Mouse (Mus musculus): Measurements from ENCODE around the gene Ctnnbip1.

The Ctnnbip1 gene

DNA sequence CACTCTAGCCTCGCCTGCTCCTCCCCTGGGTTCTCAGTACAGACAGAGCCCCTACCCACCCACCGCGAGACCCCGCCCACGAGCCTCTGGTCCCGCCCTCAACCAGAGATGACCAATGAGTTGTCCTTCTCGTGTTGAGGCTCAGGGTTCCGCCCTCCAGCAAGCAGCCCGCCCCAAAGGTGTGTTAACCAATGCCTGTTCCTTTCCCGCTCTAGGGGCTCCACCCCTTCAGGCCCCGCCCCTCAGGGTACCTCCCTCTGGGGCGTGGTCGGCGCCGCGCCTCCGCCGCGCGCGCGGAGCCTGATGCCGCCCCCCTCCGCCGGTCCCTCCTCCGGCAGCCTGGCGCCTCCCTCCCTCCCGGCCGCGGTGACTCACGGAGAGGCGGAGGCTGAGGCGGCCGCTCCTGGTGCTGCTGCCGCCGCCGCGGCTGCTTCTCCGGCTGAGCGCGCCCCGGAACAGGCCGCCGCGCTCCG lies at the start of gene Ctnnbip1:
Gene Ctnnbip1, plus strand, starts transcription at position 369 of the 473 bp plus-strand sequence.
- DNase-seq (ENCODE audit: low read depth, low spot score) = peak; percentile 99

DNA sequence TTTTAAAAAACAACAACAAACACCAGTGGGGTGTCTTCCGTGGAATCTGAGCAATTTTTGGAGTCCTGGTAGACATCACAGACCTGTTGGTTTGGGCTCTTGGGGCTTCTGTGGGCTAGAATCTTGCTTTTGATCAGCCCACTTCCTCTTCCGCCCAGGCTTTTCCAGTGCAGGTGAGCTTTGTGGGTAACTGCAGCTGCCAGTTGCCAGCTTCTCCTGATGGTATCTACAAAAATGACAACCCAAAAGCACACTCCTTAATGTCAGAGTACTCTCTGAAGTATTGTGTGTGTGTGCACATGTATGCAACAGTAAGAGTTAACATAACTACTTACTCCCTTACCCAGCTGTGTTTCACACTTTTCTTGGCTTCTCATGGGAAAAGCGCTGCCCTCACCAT lies 48.5 kb upstream of the Ctnnbip1 start:
- DNase-seq (ENCODE audit: low read depth, low spot score) = no peak

DNA sequence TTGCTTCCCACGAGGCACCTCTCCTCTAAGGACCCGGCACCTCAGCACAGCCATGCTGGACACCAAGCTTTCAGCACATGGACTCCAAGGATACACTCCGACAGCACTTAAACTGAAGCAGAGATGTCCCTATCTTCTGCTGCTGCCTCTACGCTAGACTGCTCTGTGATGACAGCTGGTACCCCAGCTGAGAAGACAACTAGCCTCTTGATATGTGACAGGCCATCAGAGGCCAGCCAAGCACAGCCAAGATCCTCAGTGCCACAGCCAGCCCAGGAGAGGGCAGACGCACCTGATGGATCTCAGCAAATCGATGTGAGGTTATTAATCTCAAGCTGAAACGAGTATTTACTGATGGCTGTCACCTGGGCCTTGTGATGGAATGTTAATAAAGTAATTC lies 42.9 kb upstream of the Ctnnbip1 start:
- DNase-seq (ENCODE audit: low read depth, low spot score) = no peak

DNA sequence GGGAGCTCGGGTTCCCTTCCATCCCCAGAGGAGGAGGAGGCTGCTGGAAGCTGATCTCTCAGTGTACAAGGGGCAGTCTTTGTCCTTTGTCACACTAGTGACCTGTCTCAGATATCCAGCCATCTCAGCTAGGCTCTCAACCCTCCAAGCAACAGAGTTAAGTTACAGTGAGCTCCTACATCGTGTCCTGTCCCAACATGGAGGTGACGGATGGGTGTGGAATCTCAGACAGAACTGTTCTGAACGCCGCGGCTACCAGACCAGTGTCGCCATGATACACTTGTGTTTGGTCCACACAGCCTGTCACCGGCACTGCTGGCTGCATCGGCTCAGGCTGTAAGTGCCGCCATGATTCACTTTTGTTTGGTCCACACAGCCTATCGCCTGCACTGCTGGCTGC lies 41.0 kb upstream of the Ctnnbip1 start, which contains the start of gene Tmem274:
Gene Tmem274, plus strand, starts transcription at position 301 of the 400 bp plus-strand sequence.
- no peak for DNase-seq (ENCODE audit: low read depth, low spot score)

DNA sequence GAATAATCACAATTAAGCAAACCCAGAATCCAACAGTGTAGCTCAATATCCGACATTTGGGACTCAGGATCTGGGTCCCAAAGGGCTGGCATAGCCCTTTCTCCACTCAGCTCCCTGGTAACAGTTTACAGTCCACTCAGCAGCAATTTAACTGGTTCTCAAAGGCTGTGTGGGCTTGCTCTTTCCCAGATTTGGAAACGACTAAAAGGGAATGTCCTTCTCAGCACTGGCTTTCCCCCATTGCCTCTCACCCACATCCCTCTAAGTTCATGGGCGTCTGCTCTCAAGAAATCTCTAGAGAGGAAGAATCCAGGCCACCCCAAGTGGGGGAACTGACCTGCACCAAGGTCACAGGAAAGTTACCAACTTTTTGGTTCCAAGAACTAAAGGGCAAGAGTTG lies 33.5 kb upstream of the Ctnnbip1 start:
- no peak for DNase-seq (ENCODE audit: low read depth, low spot score)

DNA sequence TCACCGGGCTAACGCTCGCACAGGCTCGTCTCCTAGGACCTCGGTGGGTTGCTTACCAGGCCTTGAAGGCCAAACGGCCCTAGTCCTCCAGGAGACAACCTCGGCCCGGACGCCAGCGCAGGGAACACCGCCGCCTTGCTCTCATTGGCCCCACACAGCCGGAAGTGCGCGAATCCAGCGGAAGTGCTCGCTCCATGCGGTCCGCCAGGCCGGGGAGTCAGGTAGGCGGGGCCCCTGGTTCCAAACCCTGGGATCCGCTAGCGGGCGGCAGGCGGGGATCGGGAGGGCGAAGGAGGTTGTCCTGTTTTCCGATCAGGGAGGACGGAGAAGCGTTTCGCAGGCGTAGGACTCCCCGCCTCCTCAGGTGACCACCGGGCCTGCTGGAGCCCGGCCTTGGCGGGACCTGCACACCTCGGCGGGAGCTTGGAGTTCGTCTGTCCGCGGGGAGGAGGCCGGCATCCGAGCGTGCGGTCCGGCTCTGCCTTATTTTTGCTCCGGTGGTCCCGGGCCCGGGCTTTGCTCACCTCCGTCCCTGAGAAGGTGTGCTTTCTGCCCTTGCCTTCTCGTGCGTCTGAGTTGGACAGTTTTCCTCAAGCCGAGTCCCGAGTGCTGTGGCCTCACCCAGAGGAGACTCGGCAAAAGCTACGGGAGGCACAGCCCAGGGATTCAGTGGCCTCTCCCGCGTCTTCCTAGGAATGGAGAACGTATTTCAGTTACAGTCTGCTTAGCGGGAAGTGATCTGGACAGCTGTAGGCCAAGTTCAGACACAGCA lies 32.8 kb upstream of the Ctnnbip1 start, which contains the start of the genes Nmnat1 and Lzic:
Gene Nmnat1, minus strand, starts transcription at position 150 of the 772 bp plus-strand sequence.
Gene Lzic, plus strand, starts transcription at position 177 of the 772 bp plus-strand sequence.
- DNase-seq (ENCODE audit: low read depth, low spot score) = peak; percentile 98

DNA sequence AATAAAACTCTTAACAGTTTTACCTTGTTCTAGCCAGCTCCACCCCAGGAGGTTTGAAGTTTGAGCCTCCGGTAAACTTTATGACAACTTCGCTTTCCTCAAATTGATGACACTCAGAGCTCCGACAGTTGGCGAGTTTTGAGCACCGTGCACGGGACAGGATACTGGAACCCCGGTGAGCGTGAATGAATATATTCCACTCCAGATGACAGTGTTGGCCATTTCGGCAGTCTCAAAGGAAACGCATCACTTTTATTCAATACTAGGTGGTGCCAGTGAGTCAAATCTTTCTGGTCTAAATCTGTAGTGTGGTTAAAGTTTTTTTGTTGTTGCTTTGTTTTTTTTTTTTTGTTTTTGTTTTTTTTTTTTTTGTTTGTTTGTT lies 32.2 kb upstream of the Ctnnbip1 start:
- peak; percentile 36 for DNase-seq (ENCODE audit: low read depth, low spot score)

DNA sequence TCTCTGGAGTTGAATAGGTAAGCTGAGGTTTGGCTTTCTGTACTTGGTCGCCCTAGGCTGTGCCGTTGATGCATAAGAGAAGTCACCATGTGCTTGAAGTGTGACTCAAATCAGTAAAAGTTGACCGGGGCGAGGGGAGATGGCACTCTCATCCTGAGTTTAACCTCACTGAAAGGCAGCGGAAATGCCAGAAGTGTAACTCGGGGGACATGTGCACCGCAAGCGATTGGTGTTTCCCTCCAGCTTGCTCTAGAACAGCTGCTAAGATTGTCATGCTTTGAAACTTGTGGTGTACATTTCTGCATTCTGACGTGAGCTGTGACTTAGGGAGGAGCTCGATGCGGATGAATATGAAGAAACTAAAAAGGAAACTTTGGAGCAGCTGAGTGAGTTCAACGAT lies 30.3 kb upstream of the Ctnnbip1 start:
- no peak for DNase-seq (ENCODE audit: low read depth, low spot score)

DNA sequence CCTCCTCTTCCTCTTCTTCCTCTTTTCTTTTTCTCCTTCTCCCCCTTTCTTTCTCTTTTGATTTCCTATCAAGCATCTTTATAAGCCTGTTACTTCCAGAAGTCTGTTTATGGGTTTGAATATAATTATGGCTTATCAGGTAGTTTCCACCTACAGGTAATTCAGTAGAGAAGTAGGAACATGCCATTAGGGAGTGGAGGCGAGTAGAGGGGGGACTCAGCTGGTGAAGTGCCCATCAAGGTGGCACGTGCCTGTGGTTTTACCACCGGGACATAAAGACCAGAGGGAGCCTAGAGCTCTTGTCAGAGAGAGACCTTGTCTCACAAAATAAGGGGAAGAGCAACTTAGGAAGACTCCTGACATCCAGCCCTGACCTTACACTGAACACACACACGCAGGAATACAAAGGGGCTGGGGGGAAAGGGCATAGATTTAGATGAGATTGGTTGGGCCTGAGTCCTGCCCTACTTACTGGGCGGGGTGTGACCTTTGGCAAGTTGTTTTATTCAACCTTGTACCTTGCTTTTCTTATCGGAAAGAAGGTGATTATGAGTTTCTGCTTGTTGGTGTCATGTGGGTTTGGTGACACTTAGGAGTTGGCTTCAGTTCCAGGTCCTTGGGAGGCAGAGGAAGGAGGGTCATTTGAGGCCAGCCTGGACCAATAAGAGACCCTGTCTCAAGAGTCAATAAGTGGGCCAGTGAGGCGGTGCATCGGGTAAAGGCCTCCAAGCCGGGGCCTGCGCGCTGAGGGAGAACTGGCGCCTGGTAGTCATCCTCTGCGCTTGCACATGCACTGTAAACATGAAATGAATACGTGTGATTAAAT lies 28.4 kb upstream of the Ctnnbip1 start:
- DNase-seq (ENCODE audit: low read depth, low spot score) = no peak

DNA sequence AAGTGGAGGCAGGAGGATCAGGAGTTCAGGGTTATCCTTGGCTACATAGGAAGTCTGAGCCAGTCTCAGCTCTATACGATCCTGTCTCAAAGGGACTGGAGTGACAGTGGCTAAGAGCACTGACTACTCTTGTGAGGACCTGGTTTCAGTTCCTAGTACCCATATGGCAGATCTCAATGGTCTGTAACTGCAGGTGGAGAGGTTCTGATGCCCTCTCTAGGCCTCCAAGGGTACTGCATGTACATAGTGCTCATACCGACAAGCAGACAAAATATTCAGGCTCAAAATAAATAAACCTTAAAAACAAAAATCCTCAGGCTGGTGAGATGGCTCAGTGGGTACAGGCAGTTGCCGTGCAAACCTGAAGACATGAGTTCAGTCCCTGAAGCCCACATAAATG lies 26.9 kb upstream of the Ctnnbip1 start:
- peak; percentile 69 for DNase-seq (ENCODE audit: low read depth, low spot score)

DNA sequence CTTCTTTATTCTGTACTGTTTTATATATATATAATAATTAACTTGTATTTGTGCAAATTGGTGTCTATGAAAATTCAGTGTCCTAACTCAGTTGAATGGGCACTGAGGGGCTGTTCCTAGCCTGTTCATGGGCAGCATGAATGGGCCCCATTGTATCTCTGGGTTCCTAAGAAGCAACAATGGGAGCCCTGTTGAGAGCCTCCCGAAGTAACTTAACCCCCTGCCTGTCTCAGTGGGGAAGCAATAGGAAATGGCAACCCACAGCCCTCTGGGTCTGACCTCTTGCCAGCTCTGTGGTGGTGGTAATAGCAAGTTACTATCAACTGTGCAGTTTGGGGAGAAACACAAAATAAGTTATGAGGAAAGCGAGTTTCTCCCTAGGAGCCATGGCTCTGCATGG lies 21.4 kb upstream of the Ctnnbip1 start:
- no peak for DNase-seq (ENCODE audit: low read depth, low spot score)

DNA sequence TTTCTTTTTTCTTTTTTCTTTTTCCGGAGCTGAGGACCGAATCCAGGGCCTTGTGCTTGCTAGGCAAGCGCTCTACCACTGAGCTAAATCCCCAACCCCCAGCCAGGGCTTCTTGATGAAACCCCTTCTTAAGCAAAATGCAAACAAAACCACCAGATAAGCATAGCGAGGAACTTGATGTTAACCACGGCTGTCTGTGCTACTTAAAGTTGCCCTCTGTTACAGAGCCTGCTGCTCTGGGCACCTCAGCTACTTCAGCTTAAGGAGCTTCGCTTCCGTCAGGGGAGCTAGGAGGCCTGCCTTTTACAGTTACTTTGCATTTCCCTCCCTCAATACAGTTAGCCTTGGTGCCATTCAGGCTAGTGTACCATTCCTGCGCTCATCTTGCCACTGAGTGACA lies 19.1 kb upstream of the Ctnnbip1 start:
- no peak for DNase-seq (ENCODE audit: low read depth, low spot score)

DNA sequence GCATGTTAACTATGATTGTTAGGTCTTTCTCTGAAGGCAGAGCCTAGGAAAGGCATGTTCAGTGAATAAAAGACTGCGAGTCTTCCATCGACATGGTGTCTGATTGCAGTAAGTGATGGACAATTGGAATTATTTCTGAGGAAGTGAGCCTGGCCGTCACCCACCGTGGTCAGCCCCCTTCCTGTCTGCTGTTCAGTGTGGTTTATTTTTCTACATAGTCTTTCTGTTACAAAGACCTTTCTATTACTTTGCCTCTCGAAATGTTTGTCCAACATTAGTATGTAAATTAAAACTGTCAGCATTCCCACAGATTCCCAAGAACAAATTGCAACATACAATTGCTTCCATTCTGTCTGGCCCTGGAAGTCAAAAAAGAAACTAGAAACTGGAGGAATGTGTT lies 18.2 kb upstream of the Ctnnbip1 start:
- DNase-seq (ENCODE audit: low read depth, low spot score) = no peak

DNA sequence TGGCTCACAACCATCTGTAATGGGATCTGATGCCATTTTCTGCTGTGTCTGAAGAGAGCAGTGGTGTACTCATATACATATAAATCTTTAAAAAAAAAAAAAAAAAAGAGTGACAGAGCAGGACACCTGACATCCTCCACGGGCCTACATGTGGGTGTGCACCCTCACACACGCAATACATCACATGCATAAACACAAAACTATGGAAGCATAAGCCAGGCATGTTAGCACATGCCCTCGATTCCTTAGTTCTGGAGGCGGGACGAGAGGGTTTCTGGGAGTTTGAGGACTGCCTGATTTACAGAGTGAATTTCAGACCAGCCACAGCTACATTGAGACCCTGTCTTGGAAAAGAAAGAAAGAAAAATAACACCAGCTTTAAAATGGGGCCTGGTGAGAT lies 13.7 kb upstream of the Ctnnbip1 start:
- DNase-seq (ENCODE audit: low read depth, low spot score) = no peak

DNA sequence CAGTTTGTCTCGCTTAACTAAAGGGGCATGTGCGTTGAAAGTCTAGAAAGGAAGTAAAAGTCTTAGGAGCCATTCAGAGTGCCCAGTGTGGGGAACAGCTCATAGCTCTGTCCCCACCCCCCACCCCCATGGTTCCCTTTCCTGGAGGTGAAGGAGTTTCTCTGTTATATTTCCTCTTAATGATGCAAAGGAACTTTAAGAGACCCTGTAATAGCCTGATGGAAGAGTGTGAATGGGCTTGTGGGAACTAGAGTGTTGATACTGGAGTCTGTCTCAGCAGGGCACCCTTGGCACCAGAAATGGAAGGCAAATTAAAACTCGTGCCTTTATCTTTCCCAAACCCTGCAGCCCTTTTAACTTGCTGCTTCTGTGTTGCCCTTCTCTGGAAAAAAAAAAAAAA lies 13.2 kb upstream of the Ctnnbip1 start:
- DNase-seq (ENCODE audit: low read depth, low spot score) = no peak

DNA sequence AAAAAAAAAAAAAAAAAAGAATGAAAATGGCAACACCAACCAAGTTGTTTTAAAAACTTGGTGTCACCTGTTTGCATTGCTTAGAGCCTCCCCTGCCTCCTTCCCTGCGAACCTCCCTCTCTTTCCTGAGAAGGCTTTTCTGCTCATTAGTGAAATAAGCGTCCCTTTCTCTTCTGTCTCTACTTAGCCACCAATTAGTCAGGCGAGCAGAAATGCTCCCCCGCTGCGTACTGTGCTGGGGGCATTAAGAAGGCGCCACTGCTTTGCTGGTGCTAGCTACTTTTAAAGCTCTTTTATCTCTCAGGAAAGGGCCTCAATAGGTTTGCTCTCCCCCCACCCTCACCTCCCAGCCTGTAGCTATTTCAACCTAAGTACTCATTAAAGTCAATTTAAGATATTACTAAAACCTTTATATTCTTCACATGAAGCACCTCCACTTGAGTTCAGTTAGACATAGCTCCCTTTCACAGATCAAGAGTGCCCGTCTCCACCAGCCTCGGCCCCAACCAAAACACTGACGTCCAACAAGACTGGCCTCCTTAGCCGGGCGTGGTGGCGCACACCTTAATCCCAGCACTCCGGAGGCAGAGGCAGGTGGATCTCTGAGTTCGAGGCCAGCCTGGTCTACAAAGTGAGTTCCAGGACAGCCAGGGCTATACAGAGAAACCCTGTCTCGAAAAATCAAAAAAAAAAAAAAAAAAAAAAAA lies 12.6 kb upstream of the Ctnnbip1 start:
- DNase-seq (ENCODE audit: low read depth, low spot score) = no peak

DNA sequence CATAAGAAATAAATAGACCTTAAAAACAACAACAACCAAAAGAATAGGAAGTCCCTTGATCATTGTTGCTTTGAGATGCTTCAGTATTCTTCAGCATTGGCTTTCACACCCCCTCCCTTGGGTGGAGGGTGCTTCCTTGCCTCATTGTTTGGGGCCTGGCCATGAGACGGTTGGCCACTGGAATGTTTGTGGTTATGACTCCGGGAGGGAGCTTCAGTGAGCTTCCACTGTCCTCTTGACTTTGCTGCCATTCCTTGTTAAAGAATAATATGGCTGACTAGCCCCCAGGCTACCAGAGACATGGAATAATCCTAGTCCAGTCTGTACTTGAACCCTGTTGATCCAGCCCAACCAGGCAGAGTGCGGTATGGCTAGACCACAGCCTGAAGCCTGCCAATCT lies 11.1 kb upstream of the Ctnnbip1 start:
- DNase-seq (ENCODE audit: low read depth, low spot score) = no peak

DNA sequence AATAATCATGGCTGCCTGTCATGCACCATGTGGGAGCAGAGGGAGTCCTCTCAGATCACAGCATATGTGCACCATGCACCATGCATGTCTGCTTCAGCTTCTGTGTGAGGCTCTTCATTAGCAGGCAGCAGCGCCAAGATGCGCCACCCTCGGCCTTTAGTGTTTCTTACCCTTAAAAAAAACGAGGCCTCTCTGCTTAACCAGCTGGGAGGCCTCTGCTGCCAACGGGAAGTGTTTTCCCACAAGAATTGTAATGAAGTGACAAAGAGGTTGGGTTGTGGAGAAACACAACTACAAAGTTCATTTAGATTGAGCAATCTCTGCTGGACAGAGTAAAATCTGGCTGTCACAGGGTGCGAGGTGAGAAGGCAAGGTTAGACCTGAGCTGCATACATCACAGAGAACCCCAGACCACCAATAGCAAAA lies 6.8 kb upstream of the Ctnnbip1 start:
- no peak for DNase-seq (ENCODE audit: low read depth, low spot score)

DNA sequence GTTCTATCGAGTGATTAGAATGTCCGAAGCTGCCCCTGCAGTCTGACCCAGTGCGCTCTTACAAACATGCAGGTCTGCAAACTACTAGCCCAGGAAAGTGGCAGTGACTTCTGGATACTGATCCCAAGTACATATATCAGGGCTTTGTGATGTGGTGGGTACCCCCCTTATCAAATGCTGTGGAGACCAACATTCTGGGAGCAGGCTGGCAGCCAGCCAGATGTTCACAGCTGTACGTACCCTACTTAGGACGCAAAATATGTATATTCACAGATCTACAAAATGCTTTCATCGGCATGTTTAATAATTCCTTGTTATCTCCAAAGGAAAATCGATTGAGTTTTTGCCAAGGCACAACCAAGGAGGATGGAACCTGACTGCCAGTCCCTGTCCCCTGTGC lies 6.0 kb upstream of the Ctnnbip1 start:
- DNase-seq (ENCODE audit: low read depth, low spot score) = no peak

DNA sequence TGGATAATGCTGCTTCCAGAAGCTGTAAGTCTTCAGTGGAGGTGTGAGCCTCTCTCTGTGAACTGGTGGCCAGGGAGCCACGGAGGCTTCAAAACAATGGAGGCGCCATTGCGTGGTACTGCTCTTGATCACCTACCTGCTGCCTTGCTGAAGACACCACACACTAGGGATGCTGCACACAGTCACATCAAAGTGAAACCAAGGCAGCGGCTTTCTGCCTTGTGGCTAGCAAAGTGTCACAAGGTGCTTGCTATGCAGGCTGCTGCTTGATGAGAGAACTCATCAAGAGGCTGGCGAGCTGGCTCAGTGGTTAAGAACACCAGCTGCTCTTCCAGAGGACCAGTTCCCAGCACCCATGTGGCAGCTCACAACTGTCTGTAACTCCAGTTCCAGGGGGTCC lies 2.3 kb upstream of the Ctnnbip1 start:
- DNase-seq (ENCODE audit: low read depth, low spot score) = no peak

DNA sequence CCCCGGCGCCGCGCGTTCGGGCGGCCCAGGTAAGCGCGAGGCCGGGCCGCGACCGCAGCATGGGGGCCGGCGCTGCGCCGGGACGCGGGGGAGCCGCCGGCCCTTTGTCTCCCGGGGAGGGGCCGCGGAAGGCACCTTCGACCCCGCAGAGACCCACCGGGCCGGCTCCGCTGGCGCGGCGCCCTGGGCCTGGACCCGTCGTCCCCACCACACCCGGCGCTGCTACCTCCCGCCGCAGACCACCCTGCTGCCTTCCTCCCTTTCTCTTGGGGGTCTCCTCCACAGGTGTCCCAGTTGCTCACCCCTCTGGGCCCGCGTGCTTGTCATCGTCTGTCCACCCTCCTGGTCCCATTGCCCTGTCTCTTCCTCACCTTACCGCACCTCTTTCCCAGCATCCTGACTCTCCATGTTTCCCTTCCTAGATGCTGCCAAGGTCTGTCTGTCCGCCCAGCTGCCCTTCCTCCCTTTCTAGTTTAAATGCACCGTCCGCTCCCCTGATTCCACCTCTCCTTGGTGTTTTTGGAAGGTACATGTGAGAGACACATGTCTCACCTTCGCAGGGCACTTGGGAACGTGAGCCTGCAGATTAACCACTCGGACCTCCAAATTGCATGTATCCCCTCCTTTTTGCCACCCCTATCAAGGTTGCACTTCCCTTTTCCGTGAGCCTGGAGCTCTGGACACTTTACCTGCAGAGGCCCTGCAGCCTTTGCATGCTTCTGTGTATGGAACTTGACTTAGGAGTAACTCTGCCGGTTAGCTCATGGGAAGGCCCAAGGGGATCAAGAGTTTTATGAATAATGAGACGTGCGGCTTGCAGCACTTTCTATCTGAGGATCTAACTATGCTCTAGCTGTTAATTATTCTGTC lies 550 bp downstream of the Ctnnbip1 start:
- DNase-seq (ENCODE audit: low read depth, low spot score) = no peak
